Mouse (Mus musculus) embryonic facial prominence, embryonic 10.5 days (tissue): Measurements from ENCODE around the gene Ispd. TPM values are rescaled to one million over a fixed set of nuclear protein-coding genes. Genes with fewer than 3 reads are reported as not detected.
"Not testable (repeated sequence)": the region's sequence is repeated elsewhere in the genome, so short reads cannot be mapped to it uniquely, and the experiment has no call there.

Experiments
- DNase-seq: peaks from one replicate; pipeline ENCODE4 v3.0.0-alpha.2; 2017; ENCODE audit warnings: low spot score
- H3K27ac ChIP-seq: fragments of 300-500 bp; sonication (generic); replicated peaks from 2 replicates; pipeline ENCODE4 v1.5.1; 2016; ENCODE audit warnings: mild to moderate bottlenecking
- H3K27me3 ChIP-seq: fragments of 300-500 bp; sonication (generic); replicated peaks from 2 replicates; pipeline ENCODE4 v1.6.1; 2016; ENCODE audit warnings: low read depth, mild to moderate bottlenecking; ENCODE audit not compliant: poor library complexity, severe bottlenecking
- H3K36me3 ChIP-seq: fragments of 300-500 bp; sonication (generic); replicated peaks from 2 replicates; pipeline ENCODE4 v1.6.1; 2016; ENCODE audit warnings: mild to moderate bottlenecking, moderate library complexity
- H3K4me1 ChIP-seq: fragments of 300-500 bp; sonication (generic); 2 replicates; pipeline ENCODE4 v1.6.1; 2016
- H3K4me3 ChIP-seq: fragments of 300-500 bp; sonication (generic); 2 replicates; pipeline ENCODE4 v1.5.1; 2016; ENCODE audit warnings: mild to moderate bottlenecking, moderate library complexity
- H3K9me3 ChIP-seq: fragments of 300-500 bp; sonication (generic); 2 replicates; pipeline ENCODE4 v1.6.1; 2016; ENCODE audit warnings: mild to moderate bottlenecking
- WGBS: fragments of 180-500 bp; shearing (Covaris S2); methylation state at CpG from one replicate; pipeline ENCODE4 v1.1.7; 2016; 5-methylcytosine and 5-hydroxymethylcytosine counted together
- polyA plus RNA-seq: library from polyadenylated mRNA; unstranded; fragments of >200 nt; fragmentation: Nextera tagmentation; extraction: Ambion mirVana; gene quantifications from 2 replicates; pipeline ENCODE4 v1.2.1, GENCODE M21; 2016

Ispd gene
- 7.3 and 9.1 TPM in 2 replicates for polyA plus RNA-seq

DNA sequence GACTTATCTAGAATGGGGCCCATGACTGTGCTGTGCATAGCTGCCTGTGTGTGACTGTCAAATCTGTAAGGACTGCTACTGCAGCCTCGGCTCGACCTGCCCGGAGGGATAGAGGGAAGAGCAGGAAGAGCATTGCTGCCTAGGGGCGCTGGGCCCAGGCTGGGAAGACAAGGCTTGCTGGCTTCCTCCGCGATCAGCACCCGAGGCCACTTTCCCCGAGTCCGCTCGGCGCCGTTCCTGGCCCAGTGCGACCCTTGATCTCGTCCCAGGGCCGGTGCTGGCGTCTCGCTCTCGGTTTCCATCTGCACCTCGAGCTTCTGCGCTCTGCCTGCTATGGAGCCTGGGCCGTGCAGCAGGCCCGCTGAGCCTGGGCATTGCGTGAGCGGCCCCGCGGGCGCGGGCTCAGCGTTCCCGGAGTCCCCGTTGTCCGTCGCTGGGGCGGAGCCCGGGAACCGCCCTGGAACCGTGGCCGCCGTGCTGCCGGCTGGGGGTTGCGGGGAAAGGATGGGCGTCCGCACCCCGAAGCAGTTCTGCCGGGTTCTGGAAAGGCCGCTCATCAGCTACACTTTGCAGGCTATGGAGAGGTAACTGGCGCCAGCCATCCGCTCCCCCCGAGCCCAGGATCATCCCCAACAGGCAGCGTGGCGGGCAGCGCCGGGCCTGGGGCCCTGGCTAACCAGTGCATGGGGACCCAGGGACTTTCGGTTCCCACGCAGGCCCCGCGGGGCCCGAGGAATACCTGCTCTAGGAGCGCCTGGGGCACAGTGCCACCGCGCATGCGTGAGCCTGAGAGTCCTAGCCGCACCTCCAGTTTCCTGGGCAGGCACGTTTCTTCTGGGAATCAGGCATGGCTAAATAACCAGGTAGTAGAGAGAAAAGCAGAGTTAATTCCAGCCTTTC lies at the start of gene Ispd, which contains the start of gene D630036H23Rik:
TSS of gene Ispd (plus strand) at position 10 of the 900 bp plus-strand sequence.
TSS of gene D630036H23Rik (minus strand) at position 741 of the 900 bp plus-strand sequence.
- Histone ChIP-seq H3K27ac (peak within 1 kb of the TSS; percentile 99), H3K4me1 (peaks cover 42% of the 10 kb centered on the region), H3K27me3 (no peaks in the 10 kb centered on the region), H3K4me3 (peak within 1 kb of the TSS; percentile 80), H3K36me3 (no peaks in the 10 kb centered on the region), H3K9me3 (no peaks in the 10 kb centered on the region)
- DNase-seq, result peak; percentile 86
- WGBS, result under 1% methylated on average over 64 of the region's 64 CpGs

DNA sequence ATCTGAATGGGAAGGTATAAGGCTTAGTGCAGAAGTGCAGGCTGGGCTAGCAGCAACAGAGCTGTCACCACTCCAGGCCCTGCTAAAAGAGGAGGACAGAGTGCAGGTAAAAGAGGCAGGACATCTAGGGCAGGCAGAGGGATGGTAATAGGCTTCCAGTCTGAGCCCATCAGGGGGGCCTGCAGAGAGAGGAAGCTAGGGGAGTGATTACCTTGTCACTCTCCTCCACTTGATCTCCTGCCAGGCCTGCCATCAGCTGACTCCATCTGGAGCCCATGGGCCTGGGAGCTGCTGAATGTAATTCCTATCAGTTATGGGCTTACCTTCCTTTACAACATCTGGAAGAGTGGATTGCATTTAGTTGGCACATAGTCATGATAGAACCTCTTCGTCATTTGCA lies 48.6 kb upstream of the Ispd start:
- DNase-seq, result no peak
- Histone ChIP-seq H3K27me3 (no peaks in the 10 kb centered on the region), H3K27ac (no peak overlapping the region)

DNA sequence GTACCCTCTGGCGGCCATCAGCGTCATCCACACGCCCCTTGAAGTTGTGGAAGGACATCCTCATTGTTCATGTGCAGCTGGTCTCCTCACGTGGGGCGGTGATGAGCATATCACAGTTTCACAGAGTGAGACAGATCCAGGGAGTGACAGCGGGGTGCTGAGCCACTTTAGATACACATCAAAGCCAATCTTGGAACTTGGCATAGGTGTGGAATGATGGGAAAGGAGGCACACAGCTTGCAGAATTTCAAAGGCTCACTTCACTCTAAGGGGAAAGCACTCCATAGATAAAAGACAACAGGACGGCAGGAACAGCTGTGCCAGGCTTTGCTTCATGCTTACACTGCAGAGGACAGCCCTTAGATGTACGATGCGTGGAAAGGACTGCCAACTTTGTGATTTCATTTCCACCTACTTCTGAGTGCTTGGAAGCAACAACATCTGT lies 47.4 kb upstream of the Ispd start:
- H3K4me1 ChIP-seq, result no peaks in the 10 kb centered on the region
- no peak overlapping the region for H3K27ac ChIP-seq
- 85% methylated on average over 9 of the region's 9 CpGs for WGBS
- H3K36me3 ChIP-seq, result no peaks in the 10 kb centered on the region
- DNase-seq, result no peak
- no peaks in the 10 kb centered on the region for H3K9me3 ChIP-seq
- H3K27me3 ChIP-seq, result no peaks in the 10 kb centered on the region
- H3K4me3 ChIP-seq, result no peak overlapping the region

More for the DNA sequence above, 48.6 kb upstream of the Ispd start:
- Histone ChIP-seq H3K4me3 (no peak overlapping the region), H3K36me3 (no peaks in the 10 kb centered on the region), H3K9me3 (no peaks in the 10 kb centered on the region), H3K4me1 (no peaks in the 10 kb centered on the region)
- 94% methylated on average over 1 of the region's 1 CpGs for WGBS

DNA sequence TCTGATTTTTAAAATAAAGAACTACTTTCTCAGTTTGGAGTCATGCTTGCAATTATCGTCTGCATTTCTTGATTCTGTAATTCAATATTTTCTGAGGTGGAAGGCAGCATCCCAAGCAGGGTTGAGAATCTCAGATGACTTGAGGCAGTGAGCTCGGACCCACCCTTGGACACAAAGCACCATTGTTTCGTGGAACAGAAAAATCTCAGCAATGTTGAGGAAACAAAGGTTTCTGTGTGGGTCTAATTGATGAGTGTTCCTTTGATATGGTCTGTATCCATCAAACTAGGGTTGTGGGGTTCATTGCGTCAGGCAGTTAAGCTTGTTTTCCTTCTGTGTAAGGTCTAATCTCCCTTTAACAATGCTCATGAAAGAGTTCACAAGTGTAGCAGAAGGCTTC lies 37.1 kb upstream of the Ispd start:
- Histone ChIP-seq H3K4me3 (no peak overlapping the region), H3K36me3 (no peaks in the 10 kb centered on the region), H3K27ac (no peak overlapping the region), H3K9me3 (no peaks in the 10 kb centered on the region), H3K4me1 (no peaks in the 10 kb centered on the region), H3K27me3 (no peaks in the 10 kb centered on the region)
- no peak for DNase-seq
- 43% methylated on average over 4 of the region's 4 CpGs for WGBS

DNA sequence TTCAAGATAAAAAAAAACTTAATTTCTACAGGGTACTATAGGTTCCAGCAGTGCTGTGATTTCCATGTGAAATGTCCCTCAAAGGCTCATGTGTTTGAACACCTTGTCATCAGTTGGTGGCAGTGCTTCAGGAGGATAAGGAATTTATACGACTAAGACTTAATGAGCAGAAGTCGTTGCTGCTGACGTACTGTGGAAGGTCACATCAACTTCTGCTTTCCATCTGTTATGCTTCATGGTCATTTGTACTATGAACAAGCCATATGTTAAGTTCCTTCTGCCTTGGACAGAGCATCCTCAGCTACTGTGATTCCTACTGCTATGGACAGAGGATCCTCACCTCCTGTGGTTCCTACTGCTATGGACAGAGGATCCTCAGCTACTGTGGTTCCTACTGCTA lies 21.2 kb upstream of the Ispd start:
- H3K27me3 ChIP-seq, result no peaks in the 10 kb centered on the region
- no peak overlapping the region for H3K4me3 ChIP-seq
- WGBS, result 92% methylated on average over 3 of the region's 3 CpGs
- no peaks in the 10 kb centered on the region for H3K9me3 ChIP-seq
- H3K36me3 ChIP-seq, result no peaks in the 10 kb centered on the region
- no peak overlapping the region for H3K27ac ChIP-seq
- no peak for DNase-seq
- no peaks in the 10 kb centered on the region for H3K4me1 ChIP-seq

DNA sequence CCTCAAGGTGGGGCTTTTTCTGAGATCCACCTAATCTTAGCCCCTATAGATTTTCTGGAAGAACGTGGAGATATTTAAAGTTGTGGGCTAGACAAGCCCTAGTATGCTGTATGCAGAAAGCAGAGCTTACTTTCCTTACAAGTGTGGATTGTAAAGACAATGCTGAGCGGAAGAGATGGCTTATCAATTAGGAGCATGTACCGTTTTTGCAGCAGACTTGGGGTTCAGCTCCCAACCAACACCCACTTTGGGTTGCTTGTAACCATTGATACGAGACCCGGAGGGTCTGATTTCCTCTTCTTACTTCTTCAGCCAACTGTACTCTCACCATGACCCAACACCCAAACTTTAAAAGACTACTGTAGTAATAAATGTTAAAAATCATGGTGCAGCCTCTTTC lies 20.6 kb upstream of the Ispd start:
- Histone ChIP-seq H3K9me3 (no peaks in the 10 kb centered on the region), H3K4me1 (no peaks in the 10 kb centered on the region), H3K27ac (no peak overlapping the region), H3K36me3 (no peaks in the 10 kb centered on the region), H3K27me3 (no peaks in the 10 kb centered on the region), H3K4me3 (no peak overlapping the region)
- DNase-seq, result no peak
- WGBS, result 91% methylated on average over 5 of the region's 5 CpGs

DNA sequence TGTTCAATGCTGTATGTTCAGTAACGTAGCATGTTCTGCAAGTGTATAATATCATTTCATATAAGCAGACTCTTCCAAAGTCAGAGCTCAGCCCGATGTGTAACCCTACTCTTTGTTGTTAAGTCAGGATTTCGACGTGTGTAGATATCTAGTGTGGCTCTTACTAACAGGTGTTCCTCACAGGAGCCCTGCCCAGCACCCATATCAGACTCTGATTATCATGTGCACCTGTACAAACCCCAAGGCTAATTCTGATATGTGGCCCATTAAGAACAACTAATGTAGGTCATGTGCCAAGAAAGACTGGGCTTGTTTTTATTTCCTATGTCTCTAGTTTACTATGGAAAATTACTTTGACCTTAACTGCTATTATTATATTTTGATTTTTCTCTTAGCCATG lies 17.2 kb upstream of the Ispd start:
- no peak for DNase-seq
- H3K36me3 ChIP-seq, result no peaks in the 10 kb centered on the region
- H3K27ac ChIP-seq, result no peak overlapping the region
- no peaks in the 10 kb centered on the region for H3K4me1 ChIP-seq
- 89% methylated on average over 4 of the region's 4 CpGs for WGBS
- no peaks in the 10 kb centered on the region for H3K27me3 ChIP-seq
- no peaks in the 10 kb centered on the region for H3K9me3 ChIP-seq
- H3K4me3 ChIP-seq, result no peak overlapping the region

DNA sequence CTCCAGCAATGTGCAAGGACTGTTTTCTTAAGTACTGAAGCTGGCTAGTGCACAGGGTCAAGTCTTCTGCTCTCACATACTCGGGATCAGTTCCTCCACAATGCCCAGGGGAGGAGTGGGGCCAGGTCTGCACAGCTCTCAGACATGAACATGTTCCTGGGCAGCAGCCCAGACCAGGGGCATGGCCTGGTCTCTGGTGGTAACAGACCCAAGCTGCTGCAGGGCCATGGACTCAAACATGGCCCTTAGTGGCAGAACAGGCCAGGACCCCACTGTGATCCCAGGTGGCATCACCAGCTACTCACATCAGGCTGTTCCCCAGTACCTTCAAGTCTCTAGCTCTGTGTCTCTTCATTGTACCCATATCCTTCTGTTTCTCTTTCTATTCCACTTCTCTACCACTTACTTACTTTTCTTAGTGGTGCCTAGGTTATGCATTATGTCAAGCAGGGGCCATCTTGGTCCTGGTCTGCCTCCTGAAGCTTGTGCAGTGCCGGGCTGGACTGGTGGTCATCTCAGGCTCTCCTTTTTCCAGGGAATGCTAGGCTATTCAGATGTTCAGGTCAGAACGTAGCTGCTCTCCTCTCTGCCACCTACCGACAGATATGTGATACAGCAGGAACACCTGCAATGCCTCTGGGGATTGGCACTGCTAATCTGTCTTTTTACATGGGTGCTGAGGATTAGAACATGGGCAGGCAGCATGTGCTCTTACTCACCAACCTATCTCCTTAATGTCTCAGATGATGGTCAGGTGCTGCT lies 7.8 kb upstream of the Ispd start:
- H3K4me1 ChIP-seq, result no peaks in the 10 kb centered on the region
- WGBS, result 51% methylated on average over 4 of the region's 4 CpGs
- no peak overlapping the region for H3K4me3 ChIP-seq
- no peaks in the 10 kb centered on the region for H3K27me3 ChIP-seq
- no peaks in the 10 kb centered on the region for H3K36me3 ChIP-seq
- DNase-seq, result no peak
- no peak overlapping the region for H3K27ac ChIP-seq
- H3K9me3 ChIP-seq, result no peaks in the 10 kb centered on the region

DNA sequence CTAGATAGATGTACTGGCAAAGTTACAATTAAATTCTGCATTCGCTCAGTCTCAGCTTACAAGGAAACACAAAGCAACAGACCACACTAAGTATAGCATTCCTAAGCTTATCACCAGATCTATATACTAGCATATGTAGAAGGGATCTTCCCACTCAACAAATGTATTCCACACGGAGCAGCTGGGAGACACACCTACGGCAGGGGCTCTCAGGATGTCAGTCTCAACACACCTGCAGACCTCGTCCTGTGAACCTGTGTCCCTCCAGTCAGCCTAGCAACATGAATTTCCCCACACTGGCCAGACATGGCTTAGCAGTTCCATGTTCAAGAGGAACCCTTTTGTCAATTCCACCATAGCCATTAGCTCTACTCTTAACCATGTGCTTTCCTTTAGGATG lies 4.9 kb upstream of the Ispd start:
- not testable (repeated sequence) for H3K36me3 ChIP-seq, H3K4me3 ChIP-seq, H3K27me3 ChIP-seq, DNase-seq, H3K9me3 ChIP-seq, H3K27ac ChIP-seq
- H3K4me1 ChIP-seq, result peaks cover 17% of the 10 kb centered on the region
- WGBS, result 87% methylated on average over 3 of the region's 4 CpGs

DNA sequence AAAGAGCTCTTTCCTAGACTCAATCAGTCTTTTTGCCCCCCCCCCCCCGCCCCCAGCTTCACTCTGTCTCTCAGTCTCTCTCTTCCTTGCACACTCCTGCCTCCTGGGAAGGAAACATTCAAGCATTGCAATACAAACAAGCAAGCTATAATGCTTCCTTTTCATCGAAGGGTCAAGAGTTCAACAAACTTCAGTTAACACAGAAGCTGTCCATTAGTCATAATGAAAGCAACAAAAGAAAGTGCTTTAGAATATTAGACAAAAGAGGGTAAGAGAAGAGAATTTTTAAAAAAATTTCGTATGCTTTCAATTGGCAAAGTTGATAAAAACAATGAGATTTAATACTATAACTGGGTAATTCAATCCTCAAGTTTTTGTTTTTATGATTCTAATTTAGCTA lies 996 bp upstream of the Ispd start:
- no peaks in the 10 kb centered on the region for H3K9me3 ChIP-seq
- no peak overlapping the region for H3K4me3 ChIP-seq
- peak; percentile 30 for DNase-seq
- no peak overlapping the region for H3K27ac ChIP-seq
- peaks cover 36% of the 10 kb centered on the region for H3K4me1 ChIP-seq
- whole genome bisulfite sequencing, result 21% methylated on average over 3 of the region's 3 CpGs
- H3K36me3 ChIP-seq, result no peaks in the 10 kb centered on the region
- H3K27me3 ChIP-seq, result no peaks in the 10 kb centered on the region

DNA sequence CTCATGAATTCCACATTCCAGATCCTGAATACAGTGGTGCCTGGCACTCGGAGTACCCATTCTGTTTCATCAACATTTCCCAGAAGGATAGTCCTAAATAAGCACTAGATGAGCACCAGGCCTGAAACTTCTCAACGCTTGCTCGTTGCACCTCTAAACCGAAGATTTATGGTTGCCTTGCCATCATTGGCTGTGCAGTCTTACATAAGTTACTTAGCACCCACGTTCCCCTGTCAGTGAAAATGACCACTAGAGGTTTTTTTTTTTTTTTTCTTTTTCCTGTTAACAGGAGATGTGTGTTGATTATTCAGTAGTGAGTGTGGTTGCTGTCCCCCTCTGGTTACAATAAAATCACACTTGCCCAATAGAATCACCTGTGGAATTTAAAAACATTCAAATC lies 444 bp upstream of the Ispd start:
- 66% methylated on average over 5 of the region's 5 CpGs for WGBS
- no peaks in the 10 kb centered on the region for H3K27me3 ChIP-seq

DNA sequence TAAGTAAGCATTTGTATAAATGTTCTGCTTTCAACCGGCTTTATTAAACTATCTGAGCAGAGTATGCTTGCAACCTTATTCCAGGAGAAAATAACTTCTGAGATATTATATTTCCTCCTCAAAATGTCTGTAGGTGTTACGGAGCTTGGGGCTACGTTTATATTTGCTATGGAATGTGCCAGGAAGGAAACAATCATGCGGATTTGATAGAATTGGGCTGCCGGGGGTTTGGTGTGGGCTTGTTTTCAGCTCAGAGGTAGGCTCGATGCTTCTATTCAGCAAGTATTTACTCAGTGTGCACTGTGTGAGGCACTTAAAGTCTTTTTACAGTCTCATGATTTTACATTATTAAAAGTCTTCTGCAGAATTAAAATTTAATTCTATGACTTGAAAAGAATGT lies 4.1 kb downstream of the Ispd start:
- no peak for DNase-seq
- H3K36me3 ChIP-seq, result no peaks in the 10 kb centered on the region
- no peak overlapping the region for H3K4me3 ChIP-seq
- 44% methylated on average over 6 of the region's 6 CpGs for WGBS
- H3K4me1 ChIP-seq, result peaks cover 35% of the 10 kb centered on the region
- no peaks in the 10 kb centered on the region for H3K27me3 ChIP-seq
- H3K27ac ChIP-seq, result 0 out of 2 replicates have a peak overlapping the region, but pooled peaks have one; percentile 19
- no peaks in the 10 kb centered on the region for H3K9me3 ChIP-seq

More for the DNA sequence above, 444 bp upstream of the Ispd start:
- Histone ChIP-seq H3K9me3 (no peaks in the 10 kb centered on the region), H3K36me3 (no peaks in the 10 kb centered on the region), H3K4me3 (peak overlapping the region; percentile 80; the same call in 1 of the 2 replicates), H3K4me1 (peaks cover 39% of the 10 kb centered on the region), H3K27ac (peak overlapping the region; percentile 99; the same call in 1 of the 2 replicates)
- no peak for DNase-seq
